Mouse (Mus musculus): ENCODE measurements around the gene Syne2. TPM values are rescaled to one million over a fixed set of nuclear protein-coding genes. Genes with fewer than 3 reads are reported as not detected.

Gene Syne2
- total RNA-seq, 2 experiments from 2014 or later: 55.3 to 65.4 TPM

- DNase-seq: no peak
Measured at GRCm38 (mm10) chr12:75952011-75952410, 134.1 kb downstream of the Syne2 start.

- no peak for DNase-seq
Measured at GRCm38 (mm10) chr12:75966441-75967195, 148.7 kb downstream of the Syne2 start.

- DNase-seq: no peak
Measured at GRCm38 (mm10) chr12:75979079-75979478, 161.1 kb downstream of the Syne2 start.

GRCm38 (mm10) chr12:75983336-75983735, 165.4 kb downstream of the Syne2 start:
- no peak for DNase-seq

- DNase-seq: no peak
Measured at GRCm38 (mm10) chr12:75992226-75992858, 174.4 kb downstream of the Syne2 start.

- DNase-seq: no peak
Measured at GRCm38 (mm10) chr12:75992946-75993345, 175.0 kb downstream of the Syne2 start.

GRCm38 (mm10) chr12:75995086-75995485, 177.2 kb downstream of the Syne2 start:
- DNase-seq: peak; percentile 40

- no peak for DNase-seq
Measured at GRCm38 (mm10) chr12:75997547-75997946, 179.6 kb downstream of the Syne2 start.

GRCm38 (mm10) chr12:75998416-75998815, 180.5 kb downstream of the Syne2 start:
- no peak for DNase-seq

- peak; percentile 40 for DNase-seq
Measured at GRCm38 (mm10) chr12:76004697-76005249, 186.8 kb downstream of the Syne2 start.

GRCm38 (mm10) chr12:76008991-76009390, 191.1 kb downstream of the Syne2 start:
- no peak for DNase-seq

- no peak for DNase-seq
Measured at GRCm38 (mm10) chr12:76012789-76013188, 194.9 kb downstream of the Syne2 start.

GRCm38 (mm10) chr12:76013480-76013879, 195.5 kb downstream of the Syne2 start:
- no peak for DNase-seq

- DNase-seq: no peak
Measured at GRCm38 (mm10) chr12:76015026-76015425, 197.1 kb downstream of the Syne2 start.

- peak; percentile 29 for DNase-seq
Measured at GRCm38 (mm10) chr12:76015489-76015888, 197.6 kb downstream of the Syne2 start.

- DNase-seq: peak; percentile 86
Measured at GRCm38 (mm10) chr12:76016123-76017101, 198.5 kb downstream of the Syne2 start.

GRCm38 (mm10) chr12:76018640-76019039, 200.7 kb downstream of the Syne2 start:
- peak; percentile 29 for DNase-seq

- no peak for DNase-seq
Measured at GRCm38 (mm10) chr12:76042301-76042700, 224.4 kb downstream of the Syne2 start.

GRCm38 (mm10) chr12:76046561-76046960, 228.6 kb downstream of the Syne2 start:
- DNase-seq: no peak

GRCm38 (mm10) chr12:76047921-76048320, 230.0 kb downstream of the Syne2 start:
- no peak for DNase-seq

GRCm38 (mm10) chr12:76048672-76049071, 230.7 kb downstream of the Syne2 start:
- no peak for DNase-seq

GRCm38 (mm10) chr12:76049343-76049742, 231.4 kb downstream of the Syne2 start:
- no peak for DNase-seq

Measured in heart, postnatal 4 days (tissue).